Mouse (Mus musculus) heart, adult 9 months (tissue): ENCODE measurements at regions not wholly inside any gene's neighbourhood (a gene's known extent, or its start where the extent isn't known, plus 50 kb on each side); places are given as distances from the start of the nearest gene placed in this dataset.

Source experiments
- DNase-seq, 2 experiments: peaks; one replicate each; pipeline ENCODE4 v3.0.0; 2022; ENCODE audit warnings: low spot score in 2 of 2

- DNase-seq, result no peak
Observed at GRCm38 (mm10) chr15:65646470-65646869, 631.8 kb upstream of the Gm21961 start.

- no peak for DNase-seq
Observed at GRCm38 (mm10) chr15:65639484-65639883, 624.8 kb upstream of the Gm21961 start.

DNA sequence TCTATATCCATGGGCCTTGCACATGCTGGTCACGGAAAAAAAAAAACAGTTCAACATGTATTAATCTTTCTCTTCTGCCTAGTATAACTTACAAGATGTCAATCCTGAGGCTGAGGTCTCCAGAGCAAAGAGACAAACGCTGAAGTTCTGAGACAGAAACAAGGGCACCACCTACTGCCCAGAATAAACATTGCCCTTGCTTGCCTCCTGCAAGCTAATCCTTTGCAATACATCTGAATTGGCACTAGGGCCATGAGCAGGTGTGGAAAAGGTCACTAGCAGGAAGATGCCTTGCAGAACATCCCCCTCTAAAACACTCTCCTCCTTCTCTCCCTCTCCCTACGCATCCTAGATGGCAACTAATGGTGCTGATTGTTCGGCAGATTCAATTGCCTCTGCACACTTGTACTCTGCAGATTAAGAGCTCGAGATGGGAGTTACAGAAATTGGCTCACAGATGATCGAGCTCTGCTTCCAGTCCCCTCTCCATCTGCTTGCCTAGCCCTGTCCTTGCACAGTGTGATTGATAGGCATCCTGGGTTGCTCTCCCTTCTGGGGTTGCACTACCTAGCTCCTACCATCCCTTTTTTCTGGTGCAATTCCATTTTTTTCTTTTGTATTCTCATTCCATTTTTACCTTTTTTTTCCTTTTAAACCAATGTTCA lies 622.9 kb upstream of the Gm21961 start:
- DNase-seq, result peak in 1 of 2 experiments; percentile 2

- DNase-seq, result no peak
Observed at GRCm38 (mm10) chr15:65632440-65632839, 617.7 kb upstream of the Gm21961 start.

DNA sequence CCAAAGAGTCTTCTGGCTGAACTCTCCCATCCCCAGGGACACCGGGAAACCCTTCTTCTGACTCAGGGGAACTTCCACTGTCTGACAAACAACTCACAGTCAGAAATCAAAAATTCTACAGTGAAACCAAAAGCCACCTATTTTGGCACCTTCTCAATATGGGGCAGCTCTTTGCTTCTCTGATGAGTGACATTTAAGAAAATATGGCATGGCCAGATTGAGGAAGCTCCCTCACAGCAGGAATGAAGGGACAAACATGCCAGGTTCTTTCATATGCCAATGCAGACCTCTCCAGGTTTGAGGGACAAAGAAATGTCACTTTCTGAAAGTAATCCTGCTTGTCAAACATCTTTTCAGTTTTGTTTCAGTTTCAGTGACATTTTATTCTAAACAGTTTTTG lies 615.8 kb upstream of the Gm21961 start:
- no peak for DNase-seq

DNA sequence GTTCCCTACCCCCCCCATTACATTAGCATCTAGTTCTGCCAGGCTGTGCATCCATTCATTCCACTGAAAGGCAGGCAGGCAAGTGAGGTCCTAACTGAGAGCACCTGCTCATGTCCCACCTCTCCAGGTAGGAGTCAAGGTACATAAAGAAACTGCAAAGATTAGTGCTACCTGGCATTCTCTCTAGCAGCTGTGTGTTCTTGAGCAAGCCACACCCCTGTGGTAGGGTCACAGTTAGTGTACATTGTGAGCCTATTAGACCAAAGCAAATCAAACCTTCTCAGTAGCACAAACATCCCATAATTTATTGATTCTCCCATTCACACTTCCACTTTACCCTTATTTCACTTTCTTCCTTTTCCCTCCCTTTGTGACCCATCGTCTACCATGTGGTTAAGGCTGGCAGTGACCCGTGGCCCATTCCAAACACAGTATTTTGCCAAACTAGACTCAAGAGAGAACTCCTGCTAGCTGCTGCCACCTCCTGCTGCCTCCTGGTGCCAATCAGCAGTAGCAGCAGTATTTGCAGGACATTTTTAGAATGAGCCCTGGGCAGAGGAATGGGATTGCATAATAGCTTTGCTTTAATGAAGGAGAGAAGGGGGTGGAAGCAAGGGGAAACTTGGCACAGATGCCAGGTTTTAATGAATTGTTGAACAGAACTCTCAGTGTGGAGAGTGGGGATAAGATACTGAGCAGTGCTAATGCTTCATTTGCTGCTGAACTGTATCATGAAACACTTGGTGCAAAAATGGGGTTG lies 578.2 kb upstream of the Gm21961 start:
- DNase-seq, result peak in 1 of 2 experiments; percentile 2

DNA sequence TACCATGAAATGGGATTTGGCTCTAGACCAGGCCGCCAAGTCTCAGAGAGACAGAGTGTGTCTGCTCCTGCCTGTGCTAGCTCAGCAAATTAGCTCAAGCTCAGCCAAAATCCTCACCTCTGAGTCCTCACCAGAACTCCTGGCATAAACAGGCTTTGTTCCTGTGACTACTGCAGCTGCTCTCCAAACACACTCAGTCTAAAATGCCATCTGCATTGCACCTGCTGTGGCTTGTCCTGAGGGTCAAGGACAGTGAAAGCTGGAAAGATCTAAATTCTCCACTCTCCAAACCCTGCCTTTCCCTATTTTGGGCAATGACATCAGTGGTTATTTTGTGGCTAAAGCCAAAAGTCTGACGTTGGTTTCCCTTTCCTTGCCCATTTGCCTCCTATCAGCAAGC lies 570.9 kb upstream of the Gm21961 start:
- no peak for DNase-seq

DNA sequence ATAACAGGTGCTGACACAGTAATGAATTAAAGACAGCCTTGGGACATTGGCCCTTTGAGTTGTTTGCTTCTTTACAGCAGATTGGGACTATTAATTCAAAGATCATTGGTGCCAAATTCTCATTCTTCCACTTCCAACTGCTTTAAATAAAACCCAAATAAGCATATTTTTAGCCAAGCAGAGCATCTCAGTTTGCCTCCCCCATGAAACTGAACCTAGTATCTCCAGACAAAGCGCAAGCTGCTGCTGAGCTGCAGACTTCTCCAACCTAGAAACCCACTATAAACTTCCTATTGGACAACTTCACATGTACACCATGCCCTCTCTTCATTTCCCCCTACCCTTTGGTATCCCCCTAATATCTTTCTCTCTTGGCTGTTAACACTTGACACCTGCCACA lies 564.6 kb upstream of the Gm21961 start:
- no peak for DNase-seq

DNA sequence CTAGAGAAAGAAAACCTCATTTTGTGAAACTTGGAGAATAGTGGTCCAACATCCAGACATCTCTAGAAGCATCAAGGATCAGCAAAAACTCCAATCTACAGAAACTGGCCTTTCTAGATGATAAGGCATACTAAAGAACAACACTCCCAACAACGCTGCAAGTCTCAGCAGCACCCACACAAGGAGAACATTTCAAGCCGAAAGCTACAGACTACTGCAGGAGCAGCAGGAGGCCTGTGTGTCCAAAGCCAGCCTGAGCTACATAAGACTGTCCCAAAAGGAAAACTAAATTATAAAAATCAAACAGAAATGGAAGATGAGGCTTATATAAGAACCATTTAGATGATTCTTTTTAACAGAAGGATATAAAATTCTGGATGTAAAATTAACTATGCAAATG lies 553.2 kb upstream of the Gm21961 start:
- no peak for DNase-seq

GRCm38 (mm10) chr15:65557846-65558835 lies 543.4 kb upstream of the Gm21961 start:
- no peak for DNase-seq

GRCm38 (mm10) chr15:65549046-65549445 lies 534.3 kb upstream of the Gm21961 start:
- no peak for DNase-seq

DNA sequence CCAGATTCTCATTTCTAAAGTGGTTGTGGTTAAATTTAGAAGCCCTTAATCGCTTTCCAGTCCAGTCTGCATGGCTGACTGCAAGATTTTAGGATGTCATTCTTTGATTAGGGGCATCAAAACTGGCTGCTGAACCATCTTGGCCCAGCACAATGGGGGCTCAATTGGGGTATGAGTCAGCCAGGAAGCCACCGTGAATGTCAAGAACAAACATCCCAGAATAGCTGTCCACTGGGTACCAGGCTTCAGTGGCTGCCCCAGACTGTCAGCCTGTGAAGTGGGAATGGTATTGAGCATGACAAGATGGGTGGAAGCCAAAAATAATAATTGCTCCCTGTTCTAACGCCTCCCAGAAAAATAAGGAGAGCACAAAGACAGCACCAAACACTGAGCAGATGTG lies 520.9 kb upstream of the Gm21961 start:
- no peak for DNase-seq

DNA sequence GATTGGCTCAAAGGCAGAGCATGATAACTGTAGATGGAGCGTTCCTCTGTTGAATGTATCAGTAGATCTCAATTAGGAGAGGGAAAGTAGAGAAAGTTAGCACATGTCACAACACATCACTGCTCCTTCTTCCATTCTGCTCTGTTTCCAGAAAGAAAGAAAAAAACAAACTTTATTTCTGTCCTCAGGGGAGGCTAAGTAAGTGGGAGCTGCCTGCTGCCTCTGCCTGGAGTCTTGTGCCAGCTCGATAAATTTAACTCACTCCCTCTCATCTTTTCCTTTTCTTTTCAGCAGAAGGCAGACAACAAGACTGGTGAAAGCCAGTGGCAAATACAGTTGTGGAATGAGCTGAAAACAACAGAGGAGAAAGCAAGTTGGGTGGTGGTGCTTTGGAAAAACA lies 517.5 kb upstream of the Gm21961 start:
- no peak for DNase-seq

DNA sequence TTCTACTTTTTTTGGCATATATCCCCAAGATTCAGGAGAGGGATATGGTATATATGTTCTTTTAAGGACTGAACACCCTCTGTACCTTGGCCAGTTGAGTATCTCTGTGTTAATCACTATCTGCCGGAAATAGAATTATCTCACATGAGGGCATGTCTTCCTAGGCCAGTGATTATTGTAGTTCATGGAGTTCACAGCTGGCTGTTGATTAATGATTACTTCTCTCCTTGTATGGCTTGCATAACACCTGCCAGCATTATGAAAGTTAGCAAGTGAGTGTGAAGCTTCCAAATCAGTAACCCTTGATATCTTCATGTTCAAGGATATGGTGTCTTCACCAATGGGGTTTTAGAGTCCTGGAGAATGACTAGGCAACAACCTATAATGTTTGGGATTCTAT lies 488.0 kb upstream of the Gm21961 start:
- DNase-seq, result no peak

GRCm38 (mm10) chr15:65478940-65479339 lies 464.2 kb upstream of the Gm21961 start:
- no peak for DNase-seq

GRCm38 (mm10) chr15:65455203-65455816 lies 440.6 kb upstream of the Gm21961 start:
- peak; percentile 1 to 2 for DNase-seq

DNA sequence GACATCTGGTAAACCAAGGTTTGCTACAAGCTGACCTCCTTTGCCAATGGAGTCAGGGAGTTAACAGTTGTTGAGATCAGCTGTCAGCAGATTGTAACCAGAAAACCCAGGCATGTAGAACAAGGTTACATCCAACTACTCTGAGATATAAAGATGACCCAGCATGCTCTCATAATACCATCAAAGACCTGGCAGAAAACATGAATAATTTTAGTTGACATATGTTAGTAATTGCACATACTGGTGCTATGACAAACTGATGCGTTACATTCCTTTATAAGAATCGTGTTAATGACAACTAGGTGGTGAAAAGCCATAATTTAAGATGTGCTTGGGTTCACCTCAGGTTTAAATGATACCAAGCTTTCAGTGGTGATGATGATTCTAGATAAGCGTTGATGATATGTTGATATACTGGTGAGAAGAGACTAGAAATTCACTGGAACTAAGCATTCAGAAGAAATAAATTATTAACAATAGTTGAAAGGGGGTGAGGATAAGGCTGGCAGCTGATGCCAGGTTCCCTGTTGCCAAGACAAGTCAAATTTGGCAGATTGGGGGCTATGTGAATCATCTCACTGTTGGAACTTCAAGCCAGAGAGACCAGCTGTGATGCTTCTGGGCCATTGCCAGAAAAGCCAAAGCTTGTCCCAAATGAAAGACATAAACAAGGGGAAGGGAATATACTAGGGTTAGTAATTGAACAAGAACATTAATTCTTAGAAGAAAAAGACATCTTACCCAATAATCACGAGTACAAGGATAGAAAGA lies 437.7 kb upstream of the Gm21961 start:
- DNase-seq, result peak; percentile 17 to 34

DNA sequence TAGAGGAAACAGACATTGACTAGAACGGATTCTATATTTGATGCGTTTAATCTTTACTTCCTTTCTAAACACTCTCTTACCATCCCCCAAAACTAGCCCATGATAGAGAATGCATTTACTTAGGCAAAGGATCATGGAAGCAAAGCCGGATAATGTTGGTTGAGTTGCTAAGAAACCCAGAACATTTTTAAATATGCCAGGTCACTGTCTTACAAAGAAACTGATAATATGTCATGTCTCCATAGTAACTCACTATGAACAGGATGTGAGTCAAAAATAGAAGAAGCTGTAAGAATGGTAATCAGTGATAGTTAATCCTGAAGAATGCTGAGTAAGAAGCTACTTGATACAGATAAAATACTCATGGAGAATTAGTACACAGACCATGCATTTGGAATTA lies 405.0 kb upstream of the Gm21961 start:
- no peak for DNase-seq
